Mouse (Mus musculus) kidney, postnatal 0 days (tissue): ENCODE results near the gene Cpt1b. TPM values are rescaled to one million over a fixed set of nuclear protein-coding genes. Genes with fewer than 3 reads are reported as not detected.
A peak's percentile ranks its signal among the peaks of the same experiment; 100 is the strongest.

Experiments
- ATAC-seq: fragments of 200-750 bp; cut with Nextera tagmentation; replicated peaks from 2 replicates; pipeline ENCODE4 v1.8.0; 2017; ENCODE audit warnings: low read depth, moderate number of reproducible peaks, moderate TSS enrichment, moderate library complexity; ENCODE audit not compliant: low FRiP score
- DNase-seq: peaks from one replicate; pipeline ENCODE4 v3.0.0-alpha.2; 2016; ENCODE audit warnings: low spot score
- H3K27ac ChIP-seq: fragments of 300-500 bp; sonication (generic); 2 replicates; pipeline ENCODE4 v1.5.1; 2014; ENCODE audit warnings: mild to moderate bottlenecking
- H3K27me3 ChIP-seq: fragments of 300-500 bp; sonication (generic); 2 replicates; pipeline ENCODE4 v1.6.1; 2014; ENCODE audit warnings: low read length, mixed read lengths; ENCODE audit not compliant: insufficient read depth
- H3K36me3 ChIP-seq: fragments of 300-500 bp; sonication (generic); 2 replicates; pipeline ENCODE4 v1.6.1; 2014; ENCODE audit warnings: low read length, mixed read lengths; ENCODE audit not compliant: insufficient read depth
- H3K4me1 ChIP-seq: fragments of 300-500 bp; sonication (generic); replicated peaks from 2 replicates; pipeline ENCODE4 v1.6.1; 2014; ENCODE audit warnings: antibody characterized with exemption, low read length, mixed read lengths; ENCODE audit not compliant: insufficient read depth
- H3K4me2 ChIP-seq: fragments of 300-500 bp; sonication (generic); 2 replicates; pipeline ENCODE4 v1.6.1; 2014; ENCODE audit warnings: mild to moderate bottlenecking, low read length, moderate library complexity, mixed read lengths
- H3K4me3 ChIP-seq: fragments of 300-500 bp; sonication (generic); replicated peaks from 2 replicates; pipeline ENCODE4 v1.5.1; 2014; ENCODE audit warnings: low read depth, low read length
- H3K9ac ChIP-seq: fragments of 300-500 bp; sonication (generic); 2 replicates; pipeline ENCODE4 v1.6.1; 2014; ENCODE audit warnings: low read depth, low read length
- H3K9me3 ChIP-seq: fragments of 300-500 bp; sonication (generic); replicated peaks from 2 replicates; pipeline ENCODE4 v1.6.1; 2016; ENCODE audit warnings: low read length, inconsistent platforms, mixed read lengths
- CTCF ChIP-seq: IDR thresholded peaks from 2 replicates; pipeline ENCODE4 v1.5.1; 2016; ENCODE audit warnings: antibody characterized with exemption, low read depth, mild to moderate bottlenecking, moderate library complexity
- WGBS: fragments of 180-500 bp; shearing (Covaris S2); extraction: QIAGEN DNeasy Blood & Tissue Kit; methylation state at CpG from one replicate; pipeline ENCODE4 v1.1.7; 2014; 5-methylcytosine and 5-hydroxymethylcytosine counted together
- polyA plus RNA-seq: library from polyadenylated mRNA; unstranded; fragments of >200 nt; fragmentation: Nextera tagmentation; extraction: Ambion mirVana; gene quantifications from 2 replicates; pipeline ENCODE4 v1.2.1, GENCODE M21; 2015

Gene Cpt1b
- polyA plus RNA-seq, 1 experiment from 2014 or later = 23.7 TPM

- H3K9ac ChIP-seq = peak overlapping the region; percentile 24; the same call in 1 of the 2 replicates
- H3K4me2 ChIP-seq = peak overlapping the region; percentile 62
- no peak for TF ChIP-seq CTCF
- H3K4me3 ChIP-seq = peak overlapping the region; percentile 39
- H3K27me3 ChIP-seq = peaks cover 36% of the 10 kb centered on the region
- H3K27ac ChIP-seq = no peak overlapping the region
- H3K9me3 ChIP-seq = no peaks in the 10 kb centered on the region
- H3K4me1 ChIP-seq = peaks cover 25% of the 10 kb centered on the region
- DNase-seq = no peak
- ATAC-seq = no peak
- WGBS = 12% methylated on average over 46 of the region's 46 CpGs
- H3K36me3 ChIP-seq = no peaks in the 10 kb centered on the region
Observed at GRCm38 (mm10) chr15:89377938-89378828, 47.5 kb downstream of the Cpt1b start.

DNA sequence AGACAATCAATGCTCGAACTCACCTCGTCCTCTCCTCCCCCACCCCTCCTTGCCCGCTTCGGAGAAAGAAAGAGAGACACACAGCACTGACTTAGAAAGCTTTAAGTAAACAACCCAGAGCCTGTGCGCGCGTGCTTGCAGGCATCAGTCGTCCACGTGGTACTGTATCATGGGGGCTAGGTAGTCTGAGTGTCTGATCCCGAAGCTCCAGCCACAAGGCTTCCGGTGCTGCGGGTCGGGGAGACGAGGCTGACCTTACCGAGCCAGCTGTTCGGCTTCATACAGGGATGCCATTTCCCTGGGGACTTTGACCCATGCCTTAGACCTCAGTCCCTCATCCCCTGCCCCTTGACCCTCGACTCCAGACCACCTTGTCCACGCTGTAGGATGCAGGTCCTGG, 48.3 kb downstream of the Cpt1b start:
- DNase-seq (peak; percentile 3), ATAC-seq (no peak)
- WGBS = 6% methylated on average over 18 of the region's 18 CpGs
- Histone ChIP-seq H3K9ac (no peak overlapping the region), H3K27me3 (peaks cover 36% of the 10 kb centered on the region), H3K9me3 (no peaks in the 10 kb centered on the region), H3K4me2 (peak overlapping the region; percentile 25; the same call in 1 of the 2 replicates), H3K4me3 (no peak overlapping the region), H3K4me1 (peaks cover 33% of the 10 kb centered on the region), H3K36me3 (no peaks in the 10 kb centered on the region), H3K27ac (no peak overlapping the region)
- no peak for TF ChIP-seq CTCF

DNA sequence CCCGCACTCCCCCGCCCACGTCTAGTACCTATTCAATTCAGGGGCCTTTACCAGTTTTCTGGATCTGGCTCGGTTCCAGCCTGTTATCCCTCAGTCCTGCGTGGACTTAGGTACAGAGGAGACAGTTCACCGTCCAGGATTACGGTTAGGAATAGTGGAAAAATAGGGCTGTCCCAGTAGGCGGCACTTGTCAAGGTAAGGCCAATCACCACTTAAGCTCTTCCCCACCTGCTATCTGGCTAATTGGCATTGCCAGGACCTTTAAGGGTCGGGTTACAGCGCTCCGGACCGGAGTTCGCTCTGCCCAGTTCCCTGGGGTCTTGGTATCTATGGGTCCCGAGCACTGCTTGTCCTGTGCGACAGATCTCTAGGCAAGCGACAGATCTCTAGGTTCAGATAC, 48.7 kb downstream of the Cpt1b start, which contains the start of gene Tymp:
Gene Tymp (minus strand): TSS at position 83 of the 400 bp plus-strand sequence.
- ATAC-seq = no peak
- DNase-seq = no peak
- no peak within 1 kb of the TSS for H3K4me3 ChIP-seq
- no peak for TF ChIP-seq CTCF
- no peaks in the 10 kb centered on the region for H3K9me3 ChIP-seq
- H3K4me2 ChIP-seq = peak within 1 kb of the TSS; percentile 25; the same call in 1 of the 2 replicates
- H3K27me3 ChIP-seq = peaks cover 36% of the 10 kb centered on the region
- 23% methylated on average over 16 of the region's 16 CpGs for WGBS
- H3K27ac ChIP-seq = no peak within 1 kb of the TSS
- H3K9ac ChIP-seq = no peak within 1 kb of the TSS
- H3K36me3 ChIP-seq = peaks cover 3% of the 10 kb centered on the region
- H3K4me1 ChIP-seq = peaks cover 33% of the 10 kb centered on the region

DNA sequence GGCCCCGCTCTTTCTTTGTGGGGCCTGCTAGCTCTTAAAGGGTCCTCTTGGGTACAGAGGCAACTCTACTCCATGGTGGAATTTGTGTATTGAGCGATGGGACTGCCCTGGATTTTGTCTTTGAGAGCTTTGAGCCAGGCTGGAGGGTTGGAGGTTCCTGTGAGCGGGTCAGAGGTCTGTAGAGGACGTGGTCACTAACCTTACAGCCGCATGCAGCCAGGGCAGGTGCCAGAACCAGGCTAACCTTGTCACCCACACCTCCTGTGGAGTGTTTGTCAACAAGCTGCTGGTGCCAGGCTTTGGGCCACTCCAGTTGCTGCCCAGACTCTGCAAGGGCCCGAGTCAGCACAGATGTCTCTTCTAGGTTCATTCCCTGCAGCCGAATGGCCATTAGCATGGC, 49.6 kb downstream of the Cpt1b start:
- TF ChIP-seq CTCF = no peak
- H3K4me3 ChIP-seq = no peak overlapping the region
- WGBS = 87% methylated on average over 7 of the region's 7 CpGs
- H3K4me2 ChIP-seq = no peak overlapping the region
- H3K9me3 ChIP-seq = no peaks in the 10 kb centered on the region
- H3K9ac ChIP-seq = no peak overlapping the region
- H3K27me3 ChIP-seq = peaks cover 36% of the 10 kb centered on the region
- DNase-seq = no peak
- peaks cover 12% of the 10 kb centered on the region for H3K36me3 ChIP-seq
- H3K27ac ChIP-seq = no peak overlapping the region
- ATAC-seq = no peak
- peaks cover 33% of the 10 kb centered on the region for H3K4me1 ChIP-seq

GRCm38 (mm10) chr15:89374801-89375534, 50.7 kb downstream of the Cpt1b start:
- peaks cover 33% of the 10 kb centered on the region for H3K4me1 ChIP-seq
- TF ChIP-seq CTCF = no peak
- ATAC-seq = no peak
- H3K27me3 ChIP-seq = peaks cover 31% of the 10 kb centered on the region
- no peak overlapping the region; the same call in 1 of the 2 replicates for H3K4me3 ChIP-seq
- WGBS = 88% methylated on average over 17 of the region's 17 CpGs
- H3K4me2 ChIP-seq = no peak overlapping the region; the same call in 1 of the 2 replicates
- H3K9me3 ChIP-seq = no peaks in the 10 kb centered on the region
- no peak for DNase-seq
- no peak overlapping the region for H3K9ac ChIP-seq
- no peak overlapping the region for H3K27ac ChIP-seq
- H3K36me3 ChIP-seq = peaks cover 21% of the 10 kb centered on the region

DNA sequence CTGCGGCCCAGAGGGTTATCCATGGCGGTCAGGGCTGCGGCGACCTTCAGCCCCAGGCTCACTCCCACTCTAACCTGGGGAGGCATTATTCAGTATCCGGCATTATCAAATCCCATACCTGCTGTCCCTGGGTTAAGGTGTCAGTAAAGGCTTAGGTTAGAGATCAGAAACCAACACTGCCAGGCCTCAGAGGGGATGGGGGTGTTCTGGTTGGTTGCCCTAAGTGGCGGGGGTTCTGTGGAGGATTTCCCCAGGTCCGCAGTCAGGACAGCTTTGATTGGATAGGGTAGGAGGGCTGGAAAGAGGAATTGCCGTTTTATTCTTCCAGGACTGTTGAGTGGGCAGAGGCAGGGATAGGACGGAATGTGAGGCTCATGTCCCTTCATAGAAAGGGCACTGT, 51.3 kb downstream of the Cpt1b start:
- TF ChIP-seq CTCF = no peak
- H3K27me3 ChIP-seq = peaks cover 25% of the 10 kb centered on the region
- 40% methylated on average over 9 of the region's 9 CpGs for WGBS
- H3K36me3 ChIP-seq = peaks cover 27% of the 10 kb centered on the region
- ATAC-seq (no peak), DNase-seq (no peak)
- H3K9me3 ChIP-seq = no peaks in the 10 kb centered on the region
- H3K4me2 ChIP-seq = peak overlapping the region; percentile 88
- peak overlapping the region; percentile 92; the same call in 1 of the 2 replicates for H3K27ac ChIP-seq
- H3K9ac ChIP-seq = peak overlapping the region; percentile 72
- H3K4me1 ChIP-seq = peaks cover 30% of the 10 kb centered on the region
- peak overlapping the region; percentile 53 for H3K4me3 ChIP-seq
